Comparison of ENCODE assay signal across 8 mouse cellular contexts in the genomic region with DNA sequence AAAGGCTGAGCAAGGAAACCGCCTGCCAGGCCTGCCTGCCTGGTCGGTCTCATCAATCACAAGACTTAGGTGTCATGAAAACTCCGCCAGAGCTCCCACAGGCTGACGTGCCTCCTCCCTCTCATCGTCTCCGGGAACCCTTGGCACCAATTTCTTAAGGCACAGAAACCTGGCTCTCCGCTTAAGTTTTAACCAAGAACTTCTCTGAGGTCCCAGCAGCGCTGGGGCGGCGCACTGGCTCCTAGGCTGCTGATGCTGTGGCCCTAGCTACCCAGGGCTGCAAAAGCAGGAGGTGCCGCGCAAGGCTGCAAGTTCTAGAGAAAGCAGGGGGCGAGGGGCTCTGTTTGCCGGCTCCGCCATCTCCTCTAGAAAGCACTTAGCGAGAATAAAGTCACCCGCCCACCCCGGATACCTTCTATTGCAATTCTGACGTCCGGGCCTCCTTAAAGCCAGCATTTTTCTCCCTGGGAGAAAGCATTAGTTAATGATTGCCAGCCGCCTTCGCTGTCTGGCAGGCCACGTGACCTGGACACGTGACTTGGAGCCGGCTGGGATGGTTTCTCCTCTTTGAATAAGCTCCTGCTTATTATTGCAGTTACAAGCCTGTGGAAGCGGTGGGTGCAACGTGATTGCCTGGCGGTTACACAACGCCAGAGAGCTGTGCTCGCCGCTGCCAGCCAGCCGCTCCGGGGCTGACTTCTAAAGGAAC. TPM values are rescaled to one million over a fixed set of nuclear protein-coding genes. Genes with fewer than 3 reads are reported as not detected.
DNase-seq lines count a peak whose midpoint lies in the region; ATAC-seq lines count a peak whose summit lies in the region.

TSS of gene Gm42791 (minus strand) at position 442 of the 709 bp plus-strand sequence.

- H3K4me2 ChIP-seq in forebrain, embryonic 16.5 days (ENCODE audit: low read length) = peak within 1 kb of the TSS; percentile 87
- peak within 1 kb of the TSS; percentile 86 for H3K4me2 ChIP-seq in neural tube, embryonic 15.5 days

- no peaks in the 10 kb centered on the region for H3K36me3 ChIP-seq in forebrain, embryonic 16.5 days (ENCODE audit: control insufficient read depth, insufficient read depth)
- H3K36me3 ChIP-seq in neural tube, embryonic 15.5 days = no peaks in the 10 kb centered on the region

- H3K27me3 ChIP-seq in forebrain, embryonic 16.5 days (replicated peaks; ENCODE audit: control insufficient read depth, insufficient read depth, low read length) = no peaks in the 10 kb centered on the region
- no peaks in the 10 kb centered on the region for H3K27me3 ChIP-seq in neural tube, embryonic 15.5 days (replicated peaks)

- peak; percentile 94 for ATAC-seq in forebrain, embryonic 16.5 days
- ATAC-seq in neural tube, embryonic 15.5 days (ENCODE audit: low FRiP score) = peak; percentile 91

- DNase-seq in ES-CJ7 (ENCODE audit: low read depth, low spot score) = peak; percentile 59
- DNase-seq in cerebellum, adult 18-20 months = peak; percentile 90 to 96
- peak; percentile 93 for DNase-seq in heart, postnatal 25 days (ENCODE audit: low spot score)
- DNase-seq in layer of hippocampus, adult 18-20 months (ENCODE audit: low spot score in 2 of 2) = peak; percentile 95 to 98
- peak; percentile 97 to 98 for DNase-seq in lung, adult 18-20 months
- peak; percentile 89 for DNase-seq in testis, postnatal 10 days (ENCODE audit: low spot score)

- peak within 1 kb of the TSS; percentile 94 for H3K27ac ChIP-seq in forebrain, embryonic 16.5 days (ENCODE audit: low read length)
- H3K27ac ChIP-seq in neural tube, embryonic 15.5 days (replicated peaks) = peak within 1 kb of the TSS; percentile 91

- intact Hi-C loops in heart, postnatal 25 days (cut with DNase I) = loop anchor here (5.0 to 10.0 kb wide), 2 partner anchors 38 to 190 kb away; partner anchors contain the start of genes Hmgb1 and Uspl1

- H3K9ac ChIP-seq in forebrain, embryonic 16.5 days (replicated peaks; ENCODE audit: low read depth, low read length) = peak within 1 kb of the TSS; percentile 71
- H3K9ac ChIP-seq in neural tube, embryonic 15.5 days (replicated peaks) = peak within 1 kb of the TSS; percentile 64

- peak within 1 kb of the TSS; percentile 54 for H3K4me3 ChIP-seq in forebrain, embryonic 16.5 days (replicated peaks; ENCODE audit: low read length)
- H3K4me3 ChIP-seq in neural tube, embryonic 15.5 days (replicated peaks) = peak within 1 kb of the TSS; percentile 54

- no peaks in the 10 kb centered on the region for H3K9me3 ChIP-seq in forebrain, embryonic 16.5 days (ENCODE audit: control insufficient read depth, low read length)
- H3K9me3 ChIP-seq in neural tube, embryonic 15.5 days (replicated peaks) = no peaks in the 10 kb centered on the region

- WGBS in forebrain, embryonic 16.5 days = under 1% methylated on average over 33 of the region's 33 CpGs
- WGBS in neural tube, embryonic 15.5 days = under 1% methylated on average over 33 of the region's 33 CpGs

- H3K4me1 ChIP-seq in forebrain, embryonic 16.5 days (replicated peaks; ENCODE audit: control insufficient read depth, insufficient read depth, low read length) = peaks cover 20% of the 10 kb centered on the region
- peaks cover 22% of the 10 kb centered on the region for H3K4me1 ChIP-seq in neural tube, embryonic 15.5 days

RNA-seq across cellular contexts. Expression of gene Gm42791, which starts in this region (rescaled TPM):
- polyA plus RNA-seq in forebrain, embryonic 16.5 days (2015; fragmentation: Nextera tagmentation; extraction: Ambion mirVana) = 4.4 and 5.8 TPM in 2 replicates
- 1 to 10 TPM; 5.8 to 6.2 TPM for total RNA-seq in heart, postnatal 25 days (2021)
- total RNA-seq in layer of hippocampus, adult 18-20 months (2021) = 10 to 100 TPM; 32.0 to 32.9 TPM
- 3.4 and 5.4 TPM in 2 replicates for polyA plus RNA-seq in neural tube, embryonic 15.5 days (2015; fragmentation: Nextera tagmentation; extraction: Ambion mirVana)

Comparison
In these comparisons a context has a peak if more than half of its experiments do, and no peak if none do; other contexts are left out.
1. Peak in every context shown above with its lines: DNase-seq, ATAC-seq, H3K4me3 ChIP-seq and H3K27ac ChIP-seq.
2. RNA of gene Gm42791 (total RNA-seq): 32.0 to 32.9 TPM in layer of hippocampus, adult 18-20 months; 5.8 to 6.2 TPM in heart, postnatal 25 days; every median in the first group is over 4 times any median in the second.